Mouse (Mus musculus): ENCODE data around the gene Trmt44.

Trmt44 gene

DNA sequence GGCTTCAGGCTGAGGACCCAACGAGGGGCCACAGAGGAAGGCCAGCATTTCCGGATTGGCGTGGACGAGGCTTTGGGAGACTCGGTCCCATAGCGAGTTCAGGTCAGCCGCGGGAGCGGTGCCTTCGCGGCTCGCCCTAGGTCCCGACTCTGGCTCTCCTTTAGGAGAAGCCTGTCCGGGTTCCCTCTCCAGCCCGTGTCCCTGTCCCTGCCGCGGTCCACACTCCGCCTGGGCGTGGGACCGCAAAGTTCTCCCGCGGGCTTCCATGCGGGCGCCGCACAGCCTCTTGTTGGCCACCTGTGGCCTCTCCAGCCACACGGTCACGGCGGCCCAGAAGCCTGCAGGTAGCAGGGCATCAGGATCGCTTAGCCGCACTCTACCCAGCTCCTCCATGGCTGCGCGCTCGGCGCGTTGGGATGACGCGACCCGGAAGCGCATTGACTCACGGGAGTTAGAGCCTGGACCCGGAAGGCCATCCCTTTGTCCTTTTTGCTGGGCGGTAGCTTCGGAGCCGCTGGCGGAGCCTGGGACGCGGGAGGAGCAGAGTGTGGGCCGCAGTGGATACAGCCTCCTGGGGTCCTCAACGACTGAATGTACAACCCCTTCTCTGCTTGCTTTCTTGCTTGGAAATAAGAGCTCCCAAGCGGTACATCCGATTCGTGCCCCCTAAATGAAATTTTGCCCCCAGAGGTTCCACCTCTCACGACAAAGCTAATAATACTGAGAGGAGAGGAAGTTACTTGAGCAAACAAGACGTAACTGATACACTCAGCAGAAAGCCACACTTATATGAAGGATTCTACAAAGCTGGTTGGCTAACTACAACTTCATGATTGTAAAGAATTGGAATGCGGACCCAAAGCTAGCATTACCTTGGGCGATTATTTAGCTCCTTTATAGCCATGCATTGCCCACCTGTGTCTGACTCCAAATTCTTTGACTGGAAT, at the start of gene Trmt44:
Gene Trmt44 (minus strand): TSS at position 418 of the 947 bp plus-strand sequence.
- peak; percentile 96 to 97 for DNase-seq

DNA sequence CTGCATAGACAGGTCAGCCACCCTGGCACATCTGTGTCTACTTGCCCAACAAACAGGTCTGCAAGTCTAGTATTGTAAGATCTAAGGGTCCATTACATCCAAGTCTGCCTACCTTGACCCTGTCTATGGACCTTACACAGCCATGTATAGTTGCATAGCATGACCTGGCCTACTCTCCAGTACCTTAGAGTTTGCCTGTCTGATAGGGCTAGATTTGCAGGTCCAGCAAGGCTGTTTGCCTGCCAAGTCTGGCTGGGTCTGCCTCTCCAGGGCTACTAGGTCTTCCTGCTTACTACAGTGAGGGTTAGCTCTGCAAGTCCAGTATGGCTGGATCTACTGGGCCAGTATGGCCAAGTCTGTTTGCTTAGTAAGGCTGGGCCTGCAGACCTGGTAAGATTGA, 49.0 kb upstream of the Trmt44 start:
- DNase-seq, result no peak

DNA sequence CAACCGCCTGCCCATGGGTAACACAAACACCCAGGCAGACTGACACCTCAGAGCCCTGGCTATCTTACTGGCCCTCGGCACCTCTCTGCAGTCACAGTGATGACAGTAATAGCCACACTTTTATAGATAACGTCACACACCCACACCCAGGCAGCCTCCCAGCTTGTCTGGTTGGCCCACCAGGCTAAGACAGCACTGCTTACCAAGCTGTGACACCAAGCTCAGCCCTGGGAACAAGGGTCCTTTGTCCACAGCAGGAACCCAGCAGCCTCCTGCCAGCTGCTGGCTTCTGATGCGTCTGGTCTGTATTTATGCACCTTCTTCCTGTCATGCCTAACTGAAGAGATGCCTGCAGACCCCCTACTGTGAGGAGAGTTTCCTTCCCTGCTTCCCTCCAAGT, 46.2 kb upstream of the Trmt44 start:
- no peak for DNase-seq

DNA sequence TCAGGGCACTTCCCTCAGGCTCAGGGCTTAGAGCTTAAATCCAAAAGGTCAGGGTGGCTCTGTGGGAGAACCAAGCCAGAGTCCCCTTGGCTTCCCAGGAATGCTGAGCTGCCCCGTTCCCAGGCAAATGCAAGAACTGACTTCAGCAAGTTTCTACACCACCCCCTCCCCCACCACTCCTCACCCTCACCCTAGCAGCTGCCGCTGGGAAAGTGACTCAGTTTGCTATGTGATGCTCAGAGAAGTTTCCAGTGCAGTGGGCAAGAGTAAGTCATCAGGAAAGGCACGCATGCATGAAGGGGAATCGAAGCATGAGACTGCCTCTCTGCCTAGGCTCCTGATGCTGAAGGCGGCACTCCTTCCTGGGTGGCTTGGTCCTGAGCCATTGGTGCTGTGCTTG, 42.1 kb upstream of the Trmt44 start:
- peak; percentile 57 to 72 for DNase-seq

DNA sequence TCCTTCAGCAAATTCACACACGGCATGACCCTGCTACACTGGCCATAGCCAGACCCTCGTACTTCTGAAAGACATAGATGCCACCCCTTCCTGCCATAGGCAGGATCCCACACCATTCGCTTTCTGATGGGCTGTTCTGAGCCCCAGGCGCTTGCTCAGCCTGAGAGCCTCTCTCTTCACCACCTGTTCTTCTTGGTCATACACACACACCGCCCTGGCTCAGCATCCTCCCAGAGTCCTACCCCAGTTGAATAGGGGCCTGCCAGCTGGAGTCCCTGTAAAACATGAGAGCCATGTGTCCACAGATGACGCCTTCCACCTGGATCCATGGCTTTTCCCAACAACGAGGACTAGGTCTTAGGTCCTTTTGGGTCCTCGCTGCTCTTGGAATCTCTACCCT, 37.9 kb upstream of the Trmt44 start:
- no peak for DNase-seq

DNA sequence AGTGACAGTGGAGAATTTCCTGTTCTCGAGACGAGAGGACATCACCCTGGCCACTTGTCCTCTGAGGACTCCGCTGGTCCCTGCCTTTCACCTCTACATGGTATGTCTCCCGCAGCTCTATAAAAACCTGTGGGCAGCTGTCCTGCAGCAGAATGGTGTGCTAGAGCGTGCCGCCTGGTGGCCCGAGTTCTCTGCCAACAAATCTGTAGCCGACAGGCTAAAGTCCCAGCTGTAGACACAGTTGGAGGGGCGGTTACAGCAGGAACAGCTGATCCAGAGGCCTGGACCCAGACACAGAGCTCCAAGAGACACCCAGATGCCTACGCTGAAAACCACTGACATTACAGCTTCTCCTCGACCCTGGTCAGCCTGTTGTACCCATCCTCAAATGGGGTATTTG, 37.0 kb upstream of the Trmt44 start:
- DNase-seq, result peak; percentile 51 to 60

DNA sequence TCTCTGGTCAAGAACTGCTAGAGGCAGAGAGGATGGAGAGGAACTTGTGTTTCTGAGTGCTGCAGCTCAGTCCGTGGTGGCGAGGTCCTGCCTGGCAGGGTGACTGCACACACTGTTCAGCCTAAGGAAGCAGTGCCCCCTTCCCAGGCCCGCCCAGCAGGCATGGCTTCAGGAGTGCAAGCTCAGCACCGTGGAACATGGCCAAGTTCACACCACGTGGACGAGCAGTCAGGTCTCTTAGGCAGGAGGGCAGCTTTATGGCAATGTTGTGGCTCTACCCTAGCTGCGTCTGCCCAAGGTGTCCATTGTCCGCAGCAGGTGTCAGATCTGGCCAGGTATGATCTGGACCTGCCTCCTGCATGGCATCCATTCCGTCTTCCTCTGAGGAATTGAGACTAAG, 36.3 kb upstream of the Trmt44 start:
- DNase-seq, result peak; percentile 61 to 72

DNA sequence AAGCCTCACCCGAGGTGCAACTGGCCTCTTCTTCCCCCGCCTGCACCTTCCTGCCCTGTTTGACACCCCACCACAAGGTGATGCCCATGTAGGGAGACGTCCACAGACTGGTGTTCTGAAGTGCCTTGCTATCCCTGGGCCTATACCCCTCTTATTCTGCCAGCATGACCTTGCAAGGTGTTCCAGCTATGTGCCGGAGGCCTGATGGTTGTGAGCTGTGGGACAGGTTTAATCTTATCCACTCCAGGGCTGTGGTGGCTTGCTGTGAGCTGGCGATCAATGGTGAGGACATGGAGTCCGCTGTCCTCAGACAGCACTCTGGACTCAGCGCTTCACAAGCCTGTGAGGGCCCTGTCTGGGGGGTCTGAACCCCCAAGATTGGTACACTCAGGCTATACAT, 35.5 kb upstream of the Trmt44 start:
- DNase-seq, result no peak

DNA sequence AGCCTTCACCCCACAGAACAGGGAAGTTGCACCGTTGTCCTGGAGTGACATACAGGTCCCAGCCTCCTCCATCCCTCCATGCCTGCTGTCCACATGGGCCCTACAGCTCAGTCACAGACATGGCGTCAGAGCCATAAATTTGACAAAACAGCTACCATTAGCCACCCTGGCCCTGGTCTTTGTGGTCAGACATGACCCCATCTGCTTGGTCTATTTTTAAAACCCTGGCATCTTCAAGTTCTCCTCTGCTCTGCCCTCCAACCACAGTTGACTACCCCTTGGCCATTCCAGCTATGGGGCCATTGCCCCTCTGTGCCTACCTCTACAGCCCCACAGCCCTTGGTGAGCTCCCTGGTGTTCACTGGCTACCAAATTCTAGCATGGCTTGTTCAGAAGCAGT, 35.1 kb upstream of the Trmt44 start:
- DNase-seq, result no peak

DNA sequence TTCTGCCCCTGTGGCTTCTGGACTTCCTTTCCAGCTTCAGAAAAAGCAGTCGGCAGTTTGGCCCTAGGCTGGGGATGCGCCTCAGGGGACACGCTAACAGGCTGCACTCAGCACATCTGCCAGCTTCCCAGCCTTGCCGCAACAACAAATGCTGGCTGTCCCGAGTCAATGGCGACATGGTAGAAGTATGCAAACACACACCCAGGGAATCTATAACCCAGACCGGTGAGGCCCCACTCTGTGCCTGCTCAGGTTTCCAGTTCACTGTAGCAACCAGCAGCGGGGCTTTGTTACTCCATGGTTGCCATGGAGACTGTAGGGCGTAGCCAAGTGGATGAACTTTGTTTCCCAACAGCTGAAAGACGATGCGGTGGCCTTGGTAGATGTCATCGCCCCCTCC, 34.5 kb upstream of the Trmt44 start:
- DNase-seq, result peak; percentile 48 to 66

DNA sequence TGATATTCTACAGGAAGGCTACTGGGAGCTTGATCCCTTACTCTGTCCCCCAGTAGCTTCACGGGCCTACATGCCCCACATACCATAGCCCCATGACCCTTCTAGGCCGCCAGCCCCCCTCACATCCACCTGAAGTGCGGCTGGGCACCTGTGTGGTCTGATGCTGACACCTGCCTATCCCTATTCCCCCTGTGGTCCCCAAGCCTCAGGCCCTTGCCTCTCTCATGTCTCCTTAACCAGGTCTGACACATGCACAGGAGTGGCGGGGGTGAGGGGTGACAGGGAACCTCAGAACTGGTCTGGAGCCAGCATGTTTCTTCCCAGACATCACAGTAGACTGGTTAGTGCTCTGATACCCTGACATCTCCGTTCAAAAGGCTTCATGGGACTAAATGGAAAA, 33.7 kb upstream of the Trmt44 start:
- no peak for DNase-seq

DNA sequence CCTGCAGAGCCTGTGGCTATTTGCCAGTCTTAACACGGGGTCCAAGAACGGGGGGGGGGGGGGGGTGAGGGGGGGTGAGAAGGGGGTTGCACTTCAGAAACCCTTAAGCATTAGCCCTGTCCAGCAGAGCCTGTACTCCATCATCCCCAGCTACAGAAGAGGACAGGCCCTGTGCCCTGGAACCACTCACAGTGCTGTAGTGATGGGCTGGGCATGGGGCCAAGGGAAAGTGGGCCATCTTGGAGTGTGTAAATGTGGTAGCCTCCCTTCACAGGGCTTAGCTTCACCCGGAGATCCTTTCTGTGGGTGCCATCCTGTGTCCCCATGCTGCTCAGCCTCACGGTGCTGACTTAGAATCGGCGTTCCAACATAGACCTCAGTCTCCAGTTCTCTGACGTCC, 32.9 kb upstream of the Trmt44 start:
- peak; percentile 40 to 55 for DNase-seq

DNA sequence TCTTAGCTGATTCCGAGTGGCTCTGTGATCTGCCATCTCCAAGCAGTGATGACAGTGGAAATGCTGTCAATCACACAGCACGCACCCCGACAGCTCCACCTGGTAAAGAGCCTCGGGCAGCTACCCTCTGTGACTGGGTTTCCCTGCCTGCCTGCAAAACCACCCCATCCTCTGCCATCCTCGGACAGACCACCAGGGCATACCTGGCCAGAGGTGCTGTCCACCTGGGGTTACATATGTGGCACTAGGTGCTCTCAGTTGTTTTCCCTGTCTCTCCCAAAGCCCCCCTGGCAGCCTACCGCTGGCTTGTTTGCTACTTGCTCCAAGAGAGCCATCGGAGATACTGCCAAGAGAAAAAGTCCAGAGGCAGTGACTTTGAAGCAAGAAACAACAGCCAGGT, 31.9 kb upstream of the Trmt44 start:
- no peak for DNase-seq

DNA sequence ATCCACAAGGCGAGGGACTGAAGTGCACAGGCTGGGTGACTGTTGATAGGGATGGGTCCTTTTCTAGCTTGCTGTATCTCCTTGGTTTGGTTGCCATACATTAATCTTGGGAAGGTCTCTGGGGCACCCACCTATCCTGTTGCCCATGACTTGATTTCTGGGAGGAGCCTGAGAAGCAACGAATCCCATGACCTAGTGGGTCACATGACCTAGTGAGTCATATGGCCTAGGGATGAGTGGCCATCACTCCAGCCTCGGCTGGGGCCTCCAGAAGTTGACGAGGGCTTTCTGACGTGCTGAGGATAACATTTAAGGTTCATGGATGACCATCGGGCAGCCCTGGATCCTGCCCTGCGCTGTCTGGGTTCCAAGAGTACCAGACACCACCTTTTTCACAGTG, 30.5 kb upstream of the Trmt44 start:
- no peak for DNase-seq

DNA sequence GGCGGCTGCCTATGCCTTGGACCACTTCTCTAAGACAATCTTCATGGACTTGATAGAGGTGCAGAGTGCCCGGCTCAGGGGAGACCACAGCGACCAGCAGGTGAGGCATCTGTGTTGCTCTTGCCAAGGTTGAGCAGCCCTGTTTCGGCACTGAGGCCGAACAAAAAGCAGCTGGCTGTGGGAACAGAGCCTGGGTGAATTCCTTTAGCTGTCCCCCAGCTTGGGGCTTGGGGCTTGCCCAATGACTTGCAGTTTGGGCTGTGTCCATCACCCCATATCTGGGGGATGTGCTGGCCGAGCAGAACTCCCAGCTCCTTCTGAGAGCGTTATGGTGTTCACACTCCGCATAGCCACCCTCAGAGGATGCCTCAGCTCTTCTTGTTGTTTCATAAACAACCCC, 26.7 kb upstream of the Trmt44 start:
- DNase-seq, result no peak

DNA sequence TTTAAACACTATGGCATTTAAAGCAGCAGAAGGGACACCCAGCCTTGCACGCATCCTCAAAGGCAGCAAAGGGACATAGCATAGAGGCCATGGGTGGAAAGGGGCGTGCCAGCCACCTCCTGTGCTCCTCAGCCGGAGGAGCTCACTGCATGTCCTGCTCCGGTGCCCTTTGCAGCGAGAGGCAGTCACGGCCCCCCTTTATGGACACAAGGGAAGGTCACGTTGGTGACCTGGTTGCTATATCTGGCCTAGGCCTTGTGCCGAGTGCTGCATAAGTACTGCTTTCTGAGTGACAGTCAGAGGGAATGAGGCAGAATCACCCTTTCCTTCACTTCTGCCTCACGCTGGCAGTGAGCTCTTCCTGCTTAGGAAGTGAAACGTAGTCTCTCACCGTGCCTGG, 25.4 kb upstream of the Trmt44 start:
- no peak for DNase-seq

DNA sequence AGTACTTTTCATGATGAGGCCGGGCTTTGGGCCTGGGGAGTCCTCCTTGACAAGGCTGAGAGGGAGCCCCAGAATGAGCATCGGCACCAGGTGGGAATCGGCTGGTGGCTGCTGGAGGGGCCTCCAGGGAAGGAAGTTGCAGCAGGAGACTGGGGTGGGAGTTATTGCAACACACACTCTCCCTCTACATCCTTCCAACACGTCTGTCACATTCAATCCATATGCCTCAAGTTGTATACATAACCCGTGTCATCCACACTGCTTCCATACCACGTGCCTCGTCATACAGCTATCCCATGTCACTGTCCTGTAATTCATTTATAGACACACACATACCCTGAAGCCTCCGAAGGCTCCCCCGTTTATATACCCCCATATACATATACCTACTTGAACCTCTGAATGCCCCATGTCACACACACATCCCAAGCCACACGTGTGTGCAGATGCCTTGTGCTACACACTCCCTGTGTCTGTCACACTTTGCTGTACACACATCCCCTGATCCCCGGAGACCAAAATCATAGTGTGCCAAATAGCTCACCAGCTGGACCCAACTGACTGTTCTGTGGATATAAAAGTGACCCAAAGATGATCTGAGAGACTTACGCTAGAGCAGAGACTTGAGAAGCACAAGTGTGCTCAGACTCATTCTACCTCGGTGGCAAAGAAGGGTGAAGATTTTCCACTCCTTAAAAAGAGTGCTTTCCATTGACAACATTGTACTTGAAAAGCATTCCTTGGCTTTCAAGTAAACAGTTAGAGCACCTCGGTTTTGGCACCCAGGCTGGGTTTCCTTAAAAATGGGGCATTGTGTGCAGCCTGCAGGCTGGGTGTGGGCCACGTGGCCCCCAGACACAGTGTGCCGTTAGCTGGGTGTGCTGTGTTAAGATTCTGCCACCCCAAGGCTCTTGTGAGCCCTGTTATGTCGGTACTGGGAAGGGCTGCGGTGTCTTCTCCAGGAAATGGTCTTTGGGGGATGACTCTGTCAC, 21.6 kb upstream of the Trmt44 start:
- no peak for DNase-seq

DNA sequence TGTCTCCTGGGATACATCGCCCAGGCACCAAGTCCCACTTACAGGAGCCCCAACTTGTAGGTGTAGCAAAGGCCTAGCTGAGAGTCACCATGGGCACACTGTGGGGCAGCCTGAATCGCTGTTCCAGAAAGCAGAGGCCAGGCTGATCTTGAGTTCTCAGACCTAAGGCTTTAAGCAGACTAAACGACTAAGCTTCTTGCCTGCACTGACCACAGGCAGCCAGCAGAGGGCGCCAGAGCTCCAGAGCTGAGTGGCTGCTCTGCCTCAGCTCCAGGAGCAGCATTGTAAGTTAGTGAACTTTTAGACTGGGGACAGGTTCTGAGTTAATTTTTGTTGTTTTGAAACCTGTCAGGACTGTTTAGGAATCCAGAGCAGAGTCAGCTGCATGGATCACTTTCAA, 20.8 kb upstream of the Trmt44 start:
- DNase-seq, result peak; percentile 86 to 88

DNA sequence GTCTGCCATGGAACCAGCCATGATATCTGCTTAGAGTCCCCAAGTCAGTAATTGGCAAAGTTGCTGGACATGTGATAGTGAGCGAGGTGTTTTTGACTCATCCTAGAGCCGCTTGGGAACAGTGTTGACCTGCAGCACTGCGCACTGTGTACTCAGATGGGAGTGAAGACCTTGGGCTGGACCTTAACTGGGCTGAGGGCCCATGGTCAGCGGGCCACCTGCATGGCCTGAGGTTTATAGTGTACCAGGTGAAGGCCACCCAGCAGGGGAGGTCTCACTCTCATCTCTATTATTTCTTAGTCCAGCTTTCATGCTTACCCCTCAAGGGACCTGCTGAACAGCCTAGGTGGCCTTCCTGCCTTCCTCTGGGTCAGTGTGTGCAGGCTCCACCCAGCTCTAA, 19.9 kb upstream of the Trmt44 start:
- no peak for DNase-seq

DNA sequence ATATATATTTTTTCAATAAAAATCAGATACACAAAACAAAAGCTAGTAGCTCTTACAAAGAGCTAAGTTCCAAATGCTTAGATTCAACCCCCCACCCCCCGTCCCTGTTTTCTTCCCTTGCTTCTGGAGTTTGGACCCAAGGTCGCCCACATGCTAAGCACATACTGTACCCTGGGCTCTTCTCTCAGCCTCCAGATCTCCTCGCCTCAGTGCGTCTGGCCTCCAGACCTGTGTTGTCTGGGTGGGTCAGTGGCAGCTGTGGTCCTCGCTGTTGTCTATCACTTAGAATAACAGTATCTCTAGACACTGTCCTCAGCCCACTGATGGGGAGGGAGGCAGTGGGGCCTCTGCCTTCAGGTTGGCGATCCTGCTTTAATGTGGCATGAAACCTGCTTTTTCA, 18.4 kb upstream of the Trmt44 start:
- peak in 1 of 2 experiments; percentile 47 for DNase-seq

DNA sequence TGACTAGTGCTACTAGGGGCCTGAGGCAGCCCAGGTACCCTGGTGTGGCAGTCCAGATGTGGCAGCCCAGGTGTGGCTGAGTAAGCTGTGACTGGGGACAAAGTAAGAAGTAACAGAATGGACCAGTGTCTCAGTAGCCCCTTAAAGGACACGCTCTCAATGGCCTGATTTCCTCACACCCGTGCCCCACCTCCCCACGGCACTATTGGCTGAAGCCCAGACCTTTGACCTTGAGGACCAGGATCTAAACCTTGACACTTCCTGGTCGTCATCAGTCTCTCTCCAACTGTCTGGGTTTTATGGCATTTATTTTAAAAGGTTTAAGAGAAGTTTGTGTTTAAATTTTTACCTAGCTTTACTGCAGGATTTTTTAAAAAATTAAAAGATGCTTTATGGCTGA, 18.0 kb upstream of the Trmt44 start:
- no peak for DNase-seq

DNA sequence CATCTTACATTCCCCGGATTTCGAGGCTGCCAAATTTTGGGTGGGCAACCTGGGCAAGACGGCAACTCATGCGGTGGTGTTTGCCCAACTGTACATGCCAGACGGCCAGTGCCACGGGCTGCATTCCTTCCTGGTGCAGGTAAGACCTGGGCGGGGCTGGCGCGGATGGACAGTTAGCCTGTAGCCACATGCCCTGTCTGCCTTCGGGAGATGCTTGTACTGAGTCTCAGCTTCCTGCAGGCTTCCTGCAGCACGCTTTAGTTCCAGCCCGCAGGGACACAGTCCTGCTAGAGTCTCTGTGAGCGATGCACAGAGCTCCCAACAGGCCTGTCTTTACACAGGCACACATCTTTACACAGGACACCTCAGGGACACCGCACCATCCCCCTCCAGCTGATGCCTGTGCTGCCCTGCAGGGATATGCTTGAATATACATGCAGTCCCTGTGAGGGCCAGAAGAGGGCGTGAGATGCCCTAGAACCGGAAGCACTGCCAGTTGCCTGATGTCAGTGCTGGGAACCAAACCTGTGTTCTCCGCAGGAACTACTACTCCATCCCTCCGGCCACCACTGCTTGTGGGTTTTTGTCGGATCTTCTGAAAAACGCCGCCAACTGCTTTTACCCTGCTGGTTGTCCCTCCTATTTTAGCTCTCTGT, 17.3 kb upstream of the Trmt44 start:
- DNase-seq, result no peak

DNA sequence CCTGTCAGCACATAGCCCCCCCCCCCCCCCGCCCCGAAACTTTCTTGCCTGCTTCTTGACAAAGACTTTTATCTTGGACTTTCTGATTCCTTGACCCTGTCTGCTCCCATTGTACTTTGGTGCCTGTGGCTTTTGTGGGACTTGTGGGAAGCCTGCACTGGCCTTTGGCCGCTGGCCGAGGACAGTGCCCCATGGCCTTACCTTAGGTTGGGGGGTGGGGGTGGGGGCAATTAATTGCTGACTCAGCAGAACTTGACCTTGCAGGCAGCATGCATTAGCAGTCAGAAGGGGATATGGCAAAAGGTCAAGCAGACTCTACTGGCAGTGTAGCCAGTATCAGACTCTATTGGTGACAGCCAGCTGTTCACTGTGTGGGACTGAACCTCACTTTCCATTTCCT, 16.6 kb upstream of the Trmt44 start:
- DNase-seq, result no peak

Data from kidney, postnatal 4 days (tissue).